Mouse (Mus musculus) embryonic facial prominence, embryonic 14.5 days (tissue): ENCODE results near the gene Mzf1. TPM values are rescaled to one million over a fixed set of nuclear protein-coding genes. Genes with fewer than 3 reads are reported as not detected.

Experiments
- ATAC-seq: fragments of 200-750 bp; cut with Nextera tagmentation; 2 replicates; pipeline ENCODE4 v1.8.0; 2017; ENCODE audit warnings: low read depth, moderate number of reproducible peaks, moderate TSS enrichment
- DNase-seq: peaks from one replicate; pipeline ENCODE4 v3.0.0-alpha.2; 2015; ENCODE audit warnings: low spot score
- H3K27ac ChIP-seq: fragments of 300-500 bp; sonication (generic); replicated peaks from 2 replicates; pipeline ENCODE4 v1.5.1; 2014; ENCODE audit warnings: low read depth, mild to moderate bottlenecking, low read length, moderate library complexity
- H3K27me3 ChIP-seq: fragments of 300-500 bp; sonication (generic); replicated peaks from 2 replicates; pipeline ENCODE4 v1.6.1; 2014; ENCODE audit warnings: low read length; ENCODE audit not compliant: control insufficient read depth, insufficient read depth
- H3K36me3 ChIP-seq: fragments of 300-500 bp; sonication (generic); 2 replicates; pipeline ENCODE4 v1.6.1; 2014; ENCODE audit warnings: low read length, mixed read lengths; ENCODE audit not compliant: control insufficient read depth, insufficient read depth
- H3K4me1 ChIP-seq: fragments of 300-500 bp; sonication (generic); 2 replicates; pipeline ENCODE4 v1.6.1; 2014; ENCODE audit warnings: antibody characterized with exemption, low read length; ENCODE audit not compliant: control insufficient read depth, insufficient read depth
- H3K4me2 ChIP-seq: fragments of 300-500 bp; sonication (generic); 2 replicates; pipeline ENCODE4 v1.6.1; 2014; ENCODE audit warnings: low read depth, mild to moderate bottlenecking, low read length, moderate library complexity, mixed read lengths
- H3K4me3 ChIP-seq: fragments of 300-500 bp; sonication (generic); 2 replicates; pipeline ENCODE4 v1.5.1; 2014; ENCODE audit warnings: low read depth, mild to moderate bottlenecking, low read length
- H3K9ac ChIP-seq: fragments of 300-500 bp; sonication (generic); 2 replicates; pipeline ENCODE4 v1.6.1; 2014; ENCODE audit warnings: low read depth, mild to moderate bottlenecking, low read length, moderate library complexity, mixed read lengths
- H3K9me3 ChIP-seq: fragments of 300-500 bp; sonication (generic); 2 replicates; pipeline ENCODE4 v1.6.1; 2016; ENCODE audit warnings: low read length; ENCODE audit not compliant: control insufficient read depth
- WGBS: fragments of 180-500 bp; shearing (Covaris S2); extraction: QIAGEN DNeasy Blood & Tissue Kit; methylation state at CpG from one replicate; pipeline ENCODE4 v1.1.7; 2014; 5-methylcytosine and 5-hydroxymethylcytosine counted together
- polyA plus RNA-seq: library from polyadenylated mRNA; unstranded; fragments of >200 nt; fragmentation: Nextera tagmentation; extraction: Ambion mirVana; gene quantifications from 2 replicates; pipeline ENCODE4 v1.2.1, GENCODE M21; 2014

Gene Mzf1
- polyA plus RNA-seq, 1 experiment from 2014 or later: 2.9 TPM

DNA sequence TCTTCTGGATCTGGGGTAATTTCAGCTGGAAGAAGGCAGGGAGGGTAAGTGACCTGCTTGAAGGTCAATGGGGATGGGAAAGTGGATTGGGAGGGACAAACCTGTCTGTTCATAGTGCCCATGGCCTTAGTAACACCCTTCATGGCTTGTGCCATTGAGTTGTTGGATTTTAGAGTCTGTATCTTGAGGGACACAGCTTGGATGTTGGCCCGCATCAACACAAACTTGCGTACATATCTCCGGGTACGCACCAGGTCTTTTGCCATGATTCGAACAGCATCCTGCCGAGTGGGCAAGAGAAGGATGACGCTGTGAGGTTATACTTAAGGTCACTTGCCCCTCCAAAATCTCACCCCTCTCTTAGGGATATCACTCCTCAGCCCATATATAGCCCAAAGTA is 22.0 kb downstream of the Mzf1 start:
- no peaks in the 10 kb centered on the region for H3K27me3 ChIP-seq
- 92% methylated on average over 7 of the region's 7 CpGs for WGBS
- H3K4me1 ChIP-seq: peaks cover 18% of the 10 kb centered on the region
- H3K36me3 ChIP-seq: peaks cover 70% of the 10 kb centered on the region
- H3K4me3 ChIP-seq: no peak overlapping the region
- DNase-seq: no peak
- no peak overlapping the region for H3K27ac ChIP-seq
- no peak for ATAC-seq
- no peaks in the 10 kb centered on the region for H3K9me3 ChIP-seq
- H3K4me2 ChIP-seq: no peak overlapping the region
- no peak overlapping the region for H3K9ac ChIP-seq

GRCm38 (mm10) chr7:13031983-13032382 is 22.6 kb downstream of the Mzf1 start:
- WGBS: 93% methylated on average over 2 of the region's 2 CpGs
- no peaks in the 10 kb centered on the region for H3K9me3 ChIP-seq
- H3K9ac ChIP-seq: no peak overlapping the region
- no peak overlapping the region for H3K4me3 ChIP-seq
- no peaks in the 10 kb centered on the region for H3K27me3 ChIP-seq
- ATAC-seq (no peak), DNase-seq (no peak)
- peaks cover 17% of the 10 kb centered on the region for H3K4me1 ChIP-seq
- H3K27ac ChIP-seq: no peak overlapping the region
- H3K4me2 ChIP-seq: no peak overlapping the region
- H3K36me3 ChIP-seq: peaks cover 76% of the 10 kb centered on the region

GRCm38 (mm10) chr7:13031069-13031468 is 23.5 kb downstream of the Mzf1 start:
- ATAC-seq: no peak
- no peaks in the 10 kb centered on the region for H3K9me3 ChIP-seq
- H3K36me3 ChIP-seq: peaks cover 81% of the 10 kb centered on the region
- no peak overlapping the region for H3K27ac ChIP-seq
- DNase-seq: no peak
- WGBS: 71% methylated on average over 5 of the region's 5 CpGs
- no peak overlapping the region for H3K9ac ChIP-seq
- H3K4me1 ChIP-seq: peaks cover 15% of the 10 kb centered on the region; the same call in 1 of the 2 replicates
- no peaks in the 10 kb centered on the region for H3K27me3 ChIP-seq
- no peak overlapping the region for H3K4me3 ChIP-seq
- H3K4me2 ChIP-seq: no peak overlapping the region

GRCm38 (mm10) chr7:13028986-13029385 is 25.6 kb downstream of the Mzf1 start:
- Histone ChIP-seq H3K36me3 (peaks cover 76% of the 10 kb centered on the region), H3K9ac (no peak overlapping the region), H3K4me3 (no peak overlapping the region)

DNA sequence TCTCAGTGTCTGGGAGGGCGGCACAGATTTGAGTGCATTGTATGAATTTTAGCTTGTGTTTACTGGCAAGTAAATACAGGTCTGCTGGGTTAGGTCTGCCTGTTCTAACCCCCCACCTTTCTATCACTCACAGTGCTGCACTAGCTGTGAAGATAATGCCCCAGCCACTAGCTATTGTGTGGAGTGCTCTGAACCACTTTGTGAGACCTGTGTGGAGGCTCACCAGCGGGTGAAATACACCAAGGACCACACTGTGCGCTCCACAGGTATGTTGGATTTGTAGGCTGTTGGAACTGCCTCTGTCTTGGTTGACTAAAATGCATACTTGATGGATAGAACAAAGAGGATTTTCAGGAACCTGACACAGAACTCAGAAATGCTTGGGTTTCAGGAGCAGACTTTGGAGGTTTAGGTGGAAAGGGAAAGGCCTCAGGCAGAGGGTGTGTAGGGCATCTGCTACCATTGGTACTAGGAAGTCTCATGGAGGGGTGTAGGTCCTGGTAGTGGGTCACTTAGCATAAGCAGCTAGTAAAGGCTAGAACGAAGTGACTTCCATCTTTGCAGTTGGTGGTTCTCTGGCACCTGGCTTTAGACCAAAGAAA is 29.0 kb downstream of the Mzf1 start:
- Histone ChIP-seq H3K4me1 (peaks cover 12% of the 10 kb centered on the region; the same call in 1 of the 2 replicates), H3K9ac (peak overlapping the region; percentile 97), H3K4me2 (peak overlapping the region; percentile 82), H3K27ac (peak overlapping the region; percentile 100; the same call in 1 of the 2 replicates), H3K9me3 (no peaks in the 10 kb centered on the region), H3K36me3 (peaks cover 53% of the 10 kb centered on the region), H3K27me3 (no peaks in the 10 kb centered on the region), H3K4me3 (peak overlapping the region; percentile 96)
- WGBS: 17% methylated on average over 4 of the region's 4 CpGs
- no peak for DNase-seq
- ATAC-seq: no peak

More at GRCm38 (mm10) chr7:13028986-13029385, 25.6 kb downstream of the Mzf1 start:
- Histone ChIP-seq H3K4me2 (no peak overlapping the region), H3K4me1 (peaks cover 18% of the 10 kb centered on the region; the same call in 1 of the 2 replicates), H3K9me3 (no peaks in the 10 kb centered on the region), H3K27ac (no peak overlapping the region), H3K27me3 (no peaks in the 10 kb centered on the region)
- DNase-seq (no peak), ATAC-seq (no peak)
- 95% methylated on average over 4 of the region's 4 CpGs for WGBS

DNA sequence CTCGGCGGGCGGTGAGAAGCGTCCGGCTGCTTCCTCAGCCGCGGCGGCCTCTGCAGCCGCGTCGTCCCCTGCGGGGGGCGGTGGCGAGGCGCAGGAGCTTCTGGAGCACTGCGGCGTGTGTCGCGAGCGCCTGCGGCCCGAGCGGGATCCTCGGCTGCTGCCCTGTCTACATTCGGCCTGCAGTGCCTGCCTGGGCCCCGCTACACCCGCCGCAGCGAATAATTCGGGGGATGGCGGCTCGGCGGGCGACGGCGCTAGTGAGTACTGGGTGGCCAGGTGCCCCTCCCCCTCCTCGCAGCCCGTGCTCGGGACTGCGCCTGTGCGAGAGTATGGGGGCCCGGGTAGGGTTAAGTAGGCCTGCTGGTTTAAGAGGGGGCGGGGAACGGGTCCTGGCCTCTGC is 29.8 kb downstream of the Mzf1 start:
- peak; percentile 80 for DNase-seq
- H3K36me3 ChIP-seq: peaks cover 45% of the 10 kb centered on the region
- H3K27me3 ChIP-seq: no peaks in the 10 kb centered on the region
- H3K4me1 ChIP-seq: peaks cover 12% of the 10 kb centered on the region; the same call in 1 of the 2 replicates
- H3K9me3 ChIP-seq: no peaks in the 10 kb centered on the region
- ATAC-seq: peak; percentile 48
- peak overlapping the region; percentile 100 for H3K27ac ChIP-seq
- H3K9ac ChIP-seq: peak overlapping the region; percentile 97
- 0% methylated on average over 8 of the region's 44 CpGs for WGBS
- peak overlapping the region; percentile 82 for H3K4me2 ChIP-seq
- H3K4me3 ChIP-seq: peak overlapping the region; percentile 96

- Histone ChIP-seq H3K9ac (peak overlapping the region; percentile 97), H3K4me1 (peaks cover 12% of the 10 kb centered on the region; the same call in 1 of the 2 replicates), H3K9me3 (no peaks in the 10 kb centered on the region), H3K4me2 (peak overlapping the region; percentile 82), H3K27me3 (no peaks in the 10 kb centered on the region), H3K36me3 (peaks cover 39% of the 10 kb centered on the region), H3K4me3 (peak overlapping the region; percentile 96), H3K27ac (peak overlapping the region; percentile 100)
- DNase-seq (peak; percentile 98), ATAC-seq (peak; percentile 89)
- WGBS: 0% methylated on average over 28 of the region's 95 CpGs
These were observed 30.4 kb downstream of the Mzf1 start for GRCm38 (mm10) chr7:13023928-13024731.

DNA sequence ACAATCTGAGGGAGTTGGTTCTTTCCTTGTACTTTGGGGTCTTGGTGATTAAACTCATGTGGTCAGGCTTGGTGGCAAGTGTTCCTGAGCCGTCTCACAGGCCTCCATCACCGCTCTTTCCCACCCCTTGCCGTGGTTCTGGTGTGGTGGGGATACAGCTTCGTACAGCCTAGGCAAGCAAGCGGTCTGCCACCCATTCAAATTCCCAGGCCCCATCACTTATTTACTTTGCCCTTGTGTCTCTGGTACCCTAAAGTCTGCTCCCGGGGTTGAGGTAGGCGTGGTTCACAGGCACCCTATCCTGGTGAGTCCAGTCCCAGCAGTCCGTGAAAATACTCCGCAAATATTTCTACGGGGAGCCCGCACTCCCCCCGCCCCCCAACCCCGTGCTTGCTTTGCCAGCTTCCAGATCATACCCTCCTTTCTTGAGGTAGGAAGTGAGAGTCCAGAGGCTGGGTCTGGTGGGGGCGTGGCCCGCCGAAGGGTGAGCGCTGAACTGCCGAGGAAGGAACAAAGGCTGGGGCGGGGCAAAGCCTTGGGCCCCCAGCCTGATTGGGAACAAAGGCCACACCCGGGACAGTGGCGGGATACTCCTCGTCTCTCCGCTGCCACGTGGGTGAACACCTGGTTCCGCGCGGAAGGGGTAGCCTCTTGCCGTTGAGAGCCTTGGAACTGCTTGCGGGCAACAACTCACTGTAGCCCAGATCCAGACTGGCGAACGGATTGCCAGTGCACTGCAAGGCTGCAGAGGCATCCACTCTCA is 31.6 kb downstream of the Mzf1 start:
- Histone ChIP-seq H3K27me3 (no peaks in the 10 kb centered on the region), H3K4me3 (peak overlapping the region; percentile 96), H3K9ac (peak overlapping the region; percentile 97), H3K9me3 (no peaks in the 10 kb centered on the region), H3K4me1 (peaks cover 12% of the 10 kb centered on the region; the same call in 1 of the 2 replicates), H3K27ac (peak overlapping the region; percentile 100), H3K36me3 (peaks cover 27% of the 10 kb centered on the region), H3K4me2 (peak overlapping the region; percentile 82)
- ATAC-seq: peak; percentile 70
- peak; percentile 93 for DNase-seq
- WGBS: 3% methylated on average over 27 of the region's 31 CpGs
